Mouse (Mus musculus): ENCODE measurements at regions not wholly inside any gene's neighbourhood (a gene's known extent, or its start where the extent isn't known, plus 50 kb on each side); places are given as distances from the start of the nearest gene placed in this dataset.

DNA sequence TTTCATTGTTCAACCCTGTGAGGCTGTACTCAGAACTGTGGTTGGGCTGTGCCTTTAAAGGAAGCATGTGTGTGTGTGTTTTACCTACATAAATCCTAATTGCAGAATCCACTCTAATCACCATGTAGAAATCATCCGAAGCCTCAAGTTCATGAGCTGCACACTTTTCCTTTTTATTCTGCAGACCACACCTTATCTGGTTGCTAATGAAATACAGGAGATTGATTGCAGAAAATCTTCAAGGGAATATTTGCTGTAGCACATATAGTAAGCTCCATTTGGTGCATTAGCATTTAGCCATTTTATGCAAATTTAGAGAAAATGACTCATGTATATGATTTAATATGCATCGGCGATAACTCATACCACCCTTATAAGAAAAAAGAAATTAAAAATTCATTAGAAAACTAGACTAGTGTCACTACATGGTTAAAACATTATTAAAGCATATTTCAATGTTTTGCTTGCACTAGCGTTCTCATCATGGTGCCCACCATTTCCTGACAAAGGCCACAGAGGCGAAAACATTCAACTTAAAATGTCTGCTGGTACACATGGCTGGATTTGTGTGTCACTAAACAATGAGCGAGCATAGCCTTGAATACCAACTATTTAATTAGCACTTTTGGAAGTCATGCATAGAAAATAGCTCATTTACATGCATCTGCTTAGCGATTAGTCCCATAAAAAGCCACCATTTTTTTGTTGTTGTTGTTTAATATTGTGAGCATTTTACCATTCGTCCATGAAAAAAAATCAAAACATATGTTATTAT, 245.7 kb downstream of the Mef2c start:
- Histone ChIP-seq H3K9me3 (replicated peaks; ENCODE audit: insufficient read depth, low read length) (no peaks in the 10 kb centered on the region), H3K4me3 (ENCODE audit: control insufficient read depth in 1 of 2, insufficient read depth in 1 of 2, low read depth in 2 of 2, low read length in 2 of 2) (no peak overlapping the region), H3K79me2 (ENCODE audit: control insufficient read depth, insufficient read depth, low read length, poor library complexity) (no peaks in the 10 kb centered on the region), H3K9ac (ENCODE audit: control insufficient read depth, low read depth, low read length, poor library complexity, severe bottlenecking) (no peak overlapping the region), H3K4me1 (ENCODE audit: control insufficient read depth in 1 of 2, insufficient read depth in 2 of 2, low read length in 2 of 2) (no peaks in the 10 kb centered on the region; a peak in 1 of 4 replicates), H3K27ac (ENCODE audit: control insufficient read depth, low read depth, low read length) (no peak overlapping the region), H3K27me3 (ENCODE audit: control insufficient read depth in 1 of 2, insufficient read depth in 2 of 2, low read length in 2 of 2) (no peaks in the 10 kb centered on the region), H3K36me3 (ENCODE audit: control insufficient read depth in 1 of 2, insufficient read depth in 2 of 2, low read length in 2 of 2) (peaks cover 0 to 6% of the 10 kb centered on the region in 2 experiments; a peak in 2 of 4 replicates)
- no peak for TF ChIP-seq MAX (IDR thresholded peaks at IDR 0.05; ENCODE audit: low read length)
- TF ChIP-seq NRF1 (IDR thresholded peaks at IDR 0.05; ENCODE audit: insufficient read depth, low read depth, low read length, poor library complexity, severe bottlenecking) = no peak
- no peak for TF ChIP-seq SIN3A (IDR thresholded peaks at IDR 0.05; ENCODE audit: low read length)
- TF ChIP-seq CHD1 (IDR thresholded peaks at IDR 0.05; ENCODE audit: low read depth, low read length) = no peak
- TF ChIP-seq POLR2A (IDR thresholded peaks at IDR 0.05; ENCODE audit: control insufficient read depth in 1 of 2, insufficient read depth in 1 of 2, low read depth in 1 of 2, low read length in 2 of 2, poor library complexity in 1 of 2) = no peak
- TF ChIP-seq E2F4 (IDR thresholded peaks at IDR 0.05; ENCODE audit: borderline replicate concordance, low read depth, low read length) = no peak
- no peak for TF ChIP-seq POLR2AphosphoS2 (IDR thresholded peaks at IDR 0.05; ENCODE audit: low read length)
- no peak for TF ChIP-seq GATA1 (IDR thresholded peaks at IDR 0.05; ENCODE audit: low read depth, low read length)
- TF ChIP-seq TCF12 (IDR thresholded peaks at IDR 0.05; ENCODE audit: low read depth, low read length) = no peak
- no peak for TF ChIP-seq RAD21 (IDR thresholded peaks at IDR 0.05; ENCODE audit: low read depth, low read length)
- no peak for TF ChIP-seq HCFC1 (IDR thresholded peaks at IDR 0.05; ENCODE audit: low read depth, low read length)
- TF ChIP-seq USF2 (IDR thresholded peaks at IDR 0.05; ENCODE audit: borderline replicate concordance in 1 of 2, insufficient read depth in 1 of 2, low read depth in 1 of 2, low read length in 2 of 2) = no peak
- no peak for TF ChIP-seq EP300 (IDR thresholded peaks at IDR 0.05; ENCODE audit: low read depth in 1 of 2, low read length in 2 of 2)
- no peak for TF ChIP-seq ZMIZ1 (IDR thresholded peaks at IDR 0.05; ENCODE audit: low read depth, low read length)
- no peak for TF ChIP-seq MAZ (IDR thresholded peaks at IDR 0.05; ENCODE audit: low read depth, low read length)
- TF ChIP-seq ETS1 (IDR thresholded peaks at IDR 0.05; ENCODE audit: low read depth, low read length) = no peak
- no peak for TF ChIP-seq KAT2A (conservative IDR thresholded peaks at IDR 0.05; ENCODE audit: low read depth, low read length)
- TF ChIP-seq MYB (IDR thresholded peaks at IDR 0.05; ENCODE audit: low read depth, low read length) = no peak
- no peak for TF ChIP-seq ZKSCAN1 (IDR thresholded peaks at IDR 0.05; ENCODE audit: low read depth, low read length)
- no peak for TF ChIP-seq TBP (IDR thresholded peaks at IDR 0.05; ENCODE audit: low read depth, low read length)
- no peak for DNase-seq (ENCODE audit: low read depth, low spot score)

DNA sequence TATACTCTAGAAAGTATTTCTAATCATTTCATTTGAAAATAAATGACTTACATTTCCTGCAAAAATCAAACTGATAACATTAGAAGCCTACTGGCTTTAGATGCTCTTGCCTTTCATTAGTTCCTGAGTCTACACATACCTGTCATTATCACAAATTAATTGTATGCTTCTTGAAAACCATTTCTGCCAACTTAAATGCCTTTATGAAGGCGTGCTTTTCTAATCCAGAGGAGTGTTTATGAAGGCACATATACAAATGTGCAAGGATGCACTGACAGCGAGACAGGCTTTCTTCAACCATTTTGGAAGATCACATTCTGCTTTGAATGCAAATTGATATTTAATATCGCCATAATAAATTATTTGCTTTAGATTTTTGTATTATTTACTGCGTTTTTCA, 246.6 kb downstream of the Mef2c start:
- H3K36me3 ChIP-seq (ENCODE audit: control insufficient read depth in 1 of 2, insufficient read depth in 2 of 2, low read length in 2 of 2) = peaks cover 0 to 5% of the 10 kb centered on the region in 2 experiments; a peak in 2 of 4 replicates
- no peaks in the 10 kb centered on the region for H3K27me3 ChIP-seq (ENCODE audit: control insufficient read depth in 1 of 2, insufficient read depth in 2 of 2, low read length in 2 of 2)
- no peaks in the 10 kb centered on the region; a peak in 1 of 4 replicates for H3K4me1 ChIP-seq (ENCODE audit: control insufficient read depth in 1 of 2, insufficient read depth in 2 of 2, low read length in 2 of 2)
- TF ChIP-seq ZNF384 (IDR thresholded peaks at IDR 0.05; ENCODE audit: low read depth, low read length) (no peak), TAL1 (IDR thresholded peaks at IDR 0.05; ENCODE audit: low read length) (no peak), NRF1 (IDR thresholded peaks at IDR 0.05; ENCODE audit: insufficient read depth, low read depth, low read length, poor library complexity, severe bottlenecking) (no peak), NELFE (IDR thresholded peaks at IDR 0.05; ENCODE audit: low read depth, low read length) (no peak), ELF1 (IDR thresholded peaks at IDR 0.05; ENCODE audit: low read depth, low read length) (no peak), POLR2AphosphoS5 (IDR thresholded peaks at IDR 0.05; ENCODE audit: borderline replicate concordance, low read depth, low read length) (no peak), UBTF (IDR thresholded peaks at IDR 0.05; ENCODE audit: borderline replicate concordance, insufficient read depth, low read depth, low read length) (no peak), E2F4 (IDR thresholded peaks at IDR 0.05; ENCODE audit: borderline replicate concordance, low read depth, low read length) (no peak), MAX (IDR thresholded peaks at IDR 0.05; ENCODE audit: low read length) (no peak), ZC3H11A (IDR thresholded peaks at IDR 0.05; ENCODE audit: low read depth, low read length) (no peak), SMC3 (IDR thresholded peaks at IDR 0.05; ENCODE audit: low read depth, low read length) (no peak), GATA1 (IDR thresholded peaks at IDR 0.05; ENCODE audit: low read depth, low read length) (no peak), ETS1 (IDR thresholded peaks at IDR 0.05; ENCODE audit: low read depth, low read length) (no peak), ZKSCAN1 (IDR thresholded peaks at IDR 0.05; ENCODE audit: low read depth, low read length) (no peak)
- H3K79me2 ChIP-seq (ENCODE audit: control insufficient read depth, insufficient read depth, low read length, poor library complexity) = no peaks in the 10 kb centered on the region
- H3K4me3 ChIP-seq (ENCODE audit: control insufficient read depth in 1 of 2, insufficient read depth in 1 of 2, low read depth in 2 of 2, low read length in 2 of 2) = no peak overlapping the region
- DNase-seq (ENCODE audit: low read depth, low spot score) = no peak
- no peaks in the 10 kb centered on the region for H3K9me3 ChIP-seq (replicated peaks; ENCODE audit: insufficient read depth, low read length)
- H3K9ac ChIP-seq (ENCODE audit: control insufficient read depth, low read depth, low read length, poor library complexity, severe bottlenecking) = no peak overlapping the region
- H3K27ac ChIP-seq (ENCODE audit: control insufficient read depth, low read depth, low read length) = no peak overlapping the region
